Mouse (Mus musculus): ENCODE measurements around the gene Epb41l5. TPM values are rescaled to one million over a fixed set of nuclear protein-coding genes. Genes with fewer than 3 reads are reported as not detected.
A peak's percentile ranks its signal among the peaks of the same experiment; 100 is the strongest.

The Epb41l5 gene
- total RNA-seq (2021) = 1 to 10 TPM; 1.8 to 2.1 TPM
- long read RNA-seq, experiment 1, partial matches to known transcripts = 0 of 1 reads
- long read RNA-seq, experiment 1, other reads (novel, unspliced or antisense) = 1 of 1 reads
- long read RNA-seq, experiment 2, full-length matches to known transcripts = 5 of 6 reads
- long read RNA-seq, experiment 2, partial matches to known transcripts = 0 of 6 reads
- long read RNA-seq, experiment 2, other reads (novel, unspliced or antisense) = 1 of 6 reads

GRCm38 (mm10) chr1:119648205-119649111 lies at the start of gene Epb41l5:
TSS of gene Epb41l5 (minus strand) at chr1:119649000.
- DNase-seq = peak; percentile 69

DNA sequence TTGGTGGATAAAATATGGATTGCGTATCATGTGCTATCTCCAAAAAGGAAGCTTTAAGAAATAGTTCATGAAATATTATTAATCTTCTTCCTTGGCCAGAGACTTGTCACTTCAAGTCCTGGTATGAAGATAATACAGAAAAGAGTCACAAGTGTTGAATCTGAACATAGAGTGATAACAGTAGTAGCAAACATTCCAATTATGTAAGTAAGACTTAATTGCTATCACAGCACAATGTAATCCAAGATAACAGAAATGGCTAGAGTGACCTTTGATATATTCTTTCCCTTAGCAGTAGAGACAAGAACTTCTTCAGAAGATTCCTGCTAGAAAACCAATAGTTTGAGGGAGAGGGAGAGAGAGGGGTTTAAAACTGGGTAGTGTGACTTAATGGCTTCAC lies 48.1 kb upstream of the Epb41l5 start:
- DNase-seq = no peak

GRCm38 (mm10) chr1:119685773-119686558 lies 37.2 kb upstream of the Epb41l5 start:
- no peak for DNase-seq

DNA sequence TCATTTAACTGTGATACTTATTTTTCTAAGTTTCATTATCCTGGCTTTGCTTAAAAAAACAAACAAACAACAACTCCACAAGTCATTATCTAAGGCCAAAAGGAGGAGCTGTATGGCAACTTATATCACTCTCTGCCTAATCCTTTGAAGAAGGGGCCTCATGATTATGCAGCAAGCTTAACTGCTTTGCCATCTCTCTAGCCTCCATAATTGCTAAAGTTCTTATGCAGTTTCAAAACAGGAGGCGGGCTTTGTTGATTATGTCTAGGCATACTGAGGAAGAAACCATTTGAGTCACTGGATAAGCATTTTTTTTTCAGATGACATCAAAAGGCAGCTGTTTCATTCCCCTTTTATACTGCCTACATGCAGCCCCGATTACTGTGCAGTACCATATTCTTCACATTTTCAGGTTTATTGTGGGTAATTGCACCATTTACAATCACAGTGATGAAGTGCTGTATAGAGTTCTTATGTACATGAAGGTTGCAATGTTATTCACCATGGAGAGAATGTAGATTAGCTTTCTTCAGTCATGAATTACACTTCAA lies 32.9 kb upstream of the Epb41l5 start:
- no peak for DNase-seq

DNA sequence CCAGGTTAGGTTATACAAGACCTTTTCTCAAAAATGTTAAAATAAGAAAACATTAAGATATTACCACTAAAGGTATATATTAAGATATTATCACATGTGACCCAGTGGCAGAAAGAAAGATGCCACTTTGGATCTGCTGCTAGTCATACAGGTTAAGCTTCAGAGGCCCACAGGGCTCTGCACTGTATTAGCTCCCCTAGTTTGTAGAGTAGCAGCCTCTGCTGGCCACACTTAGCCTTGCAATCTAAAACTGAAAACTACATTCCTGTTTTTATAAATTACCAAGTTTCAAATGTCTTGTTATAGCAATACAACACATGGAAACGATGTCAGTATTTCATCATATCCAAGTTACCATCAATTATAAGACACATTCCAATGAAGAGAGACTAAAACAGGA lies 26.2 kb upstream of the Epb41l5 start:
- no peak for DNase-seq

DNA sequence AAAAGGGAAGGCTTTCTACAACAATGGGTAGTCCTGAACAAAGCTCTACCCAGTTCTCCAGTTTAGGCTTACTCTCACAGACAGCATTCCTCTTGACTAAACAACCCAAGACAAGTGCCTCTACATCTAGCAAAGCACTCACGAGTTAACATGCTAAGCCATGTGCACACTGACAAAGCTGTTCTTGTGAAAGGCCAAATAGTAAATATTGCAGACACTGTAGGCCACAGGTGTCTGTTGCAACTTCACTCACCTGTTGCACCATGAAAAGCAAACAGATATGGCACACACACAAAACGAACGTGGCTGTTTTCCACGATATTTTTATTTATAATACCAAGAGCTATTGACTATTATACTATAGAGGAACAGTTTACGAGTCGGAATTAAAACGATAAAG lies 18.1 kb upstream of the Epb41l5 start:
- DNase-seq = no peak

GRCm38 (mm10) chr1:119654307-119654706 lies 5.5 kb upstream of the Epb41l5 start:
- DNase-seq = no peak

GRCm38 (mm10) chr1:119650386-119650785 lies 1.6 kb upstream of the Epb41l5 start:
- DNase-seq = no peak

GRCm38 (mm10) chr1:119649627-119650026 lies 827 bp upstream of the Epb41l5 start:
- DNase-seq = no peak

GRCm38 (mm10) chr1:119646356-119646755 lies 2.4 kb downstream of the Epb41l5 start:
- no peak for DNase-seq

DNA sequence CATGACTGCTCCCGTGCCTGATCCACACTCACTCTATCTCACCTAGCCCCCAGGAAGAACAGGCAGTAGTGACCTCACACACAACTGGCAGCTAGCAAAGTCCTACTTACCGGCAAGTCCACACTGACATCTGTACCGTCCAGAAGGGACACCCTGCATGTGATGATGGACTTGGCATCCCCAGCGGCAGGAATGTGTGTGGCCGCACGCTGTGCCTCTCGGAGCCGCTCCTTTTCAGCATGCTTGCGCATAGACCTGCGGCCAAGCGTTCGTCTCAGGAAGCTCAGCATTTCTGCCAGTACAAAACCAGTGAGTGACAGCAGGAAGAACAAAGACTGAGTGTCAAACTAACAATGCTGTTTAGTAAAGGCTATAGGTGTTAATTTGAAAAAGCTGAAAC lies 6.4 kb downstream of the Epb41l5 start:
- no peak for DNase-seq

DNA sequence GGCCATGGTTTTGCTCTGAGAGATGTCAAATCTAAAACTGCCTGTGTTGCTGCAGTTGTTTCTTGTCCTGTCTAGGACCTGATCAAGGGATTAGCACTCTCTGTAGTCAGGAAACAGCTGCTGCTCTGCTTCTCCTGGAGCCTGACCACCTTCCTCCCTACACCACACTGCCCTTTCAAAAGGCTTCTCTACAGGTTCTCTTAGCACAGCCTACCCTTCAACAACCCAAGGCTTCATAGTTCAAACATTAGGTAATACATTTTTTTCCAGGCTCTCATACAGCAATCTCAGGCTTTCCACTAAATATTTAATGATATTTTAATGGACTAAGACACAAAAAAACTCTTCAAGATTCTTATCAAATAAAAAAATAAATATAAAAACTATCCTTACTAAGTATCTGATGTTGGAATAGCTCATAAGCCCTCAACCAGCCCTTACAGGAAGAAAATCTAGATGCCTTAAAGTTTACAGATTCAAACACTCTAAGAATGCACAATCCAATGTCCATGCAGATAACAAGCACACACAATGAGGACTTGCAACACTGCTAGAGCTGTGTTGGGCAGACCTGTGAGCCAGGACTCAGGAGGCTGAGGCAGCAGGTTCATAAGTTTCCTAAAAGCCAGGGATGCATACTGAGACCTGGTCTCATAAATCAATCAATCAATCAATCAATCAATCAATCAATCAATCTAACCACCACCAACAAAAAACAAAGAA lies 7.5 kb downstream of the Epb41l5 start:
- DNase-seq = no peak

DNA sequence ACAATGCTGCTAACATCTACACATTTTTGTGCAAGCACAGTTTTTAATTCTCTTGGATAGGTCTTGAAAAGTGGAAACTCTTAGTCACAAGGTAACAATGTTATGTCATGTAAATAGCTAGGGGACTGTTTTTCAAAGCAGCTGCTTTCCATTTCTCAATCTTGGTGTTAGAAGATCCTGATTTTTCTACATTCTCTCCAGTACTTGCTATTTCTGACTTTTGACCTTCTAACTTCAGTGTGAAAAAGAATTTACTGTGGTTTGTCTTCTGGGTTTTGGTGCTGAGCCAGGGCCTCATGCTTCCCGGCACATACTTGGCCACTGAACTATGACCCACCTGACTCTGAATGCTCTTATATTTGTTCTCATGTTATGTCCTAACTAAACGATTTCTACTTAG lies 8.8 kb downstream of the Epb41l5 start:
- DNase-seq = no peak

- DNase-seq = no peak
These were observed 11.4 kb downstream of the Epb41l5 start for GRCm38 (mm10) chr1:119637188-119638023.

- no peak for DNase-seq
These were observed 14.1 kb downstream of the Epb41l5 start for GRCm38 (mm10) chr1:119634746-119635145.

GRCm38 (mm10) chr1:119630428-119630827 lies 18.4 kb downstream of the Epb41l5 start:
- DNase-seq = no peak

- DNase-seq = no peak
These were observed 22.0 kb downstream of the Epb41l5 start for GRCm38 (mm10) chr1:119626837-119627236.

- DNase-seq = no peak
These were observed 24.4 kb downstream of the Epb41l5 start for GRCm38 (mm10) chr1:119624444-119624843.

GRCm38 (mm10) chr1:119605396-119605795 lies 43.4 kb downstream of the Epb41l5 start:
- no peak for DNase-seq

DNA sequence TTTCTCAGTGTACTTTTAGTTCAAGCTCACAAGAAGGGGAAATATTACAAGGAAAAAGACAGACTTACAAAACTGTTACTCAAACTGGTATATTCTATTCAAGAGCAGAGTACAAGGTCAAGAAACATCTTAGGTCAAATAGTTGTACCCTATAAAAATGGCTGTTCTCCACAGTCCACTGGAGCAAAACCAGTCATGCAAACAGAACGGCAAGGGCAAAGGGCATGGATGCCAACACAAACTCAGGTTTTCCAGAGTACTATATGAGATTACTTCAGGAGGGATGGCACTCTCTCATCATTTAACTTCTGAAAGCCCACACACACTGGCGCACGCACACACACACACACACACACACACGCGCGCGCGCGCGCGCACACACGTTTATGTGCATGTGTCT lies 46.4 kb downstream of the Epb41l5 start:
- no peak for DNase-seq

GRCm38 (mm10) chr1:119598855-119599254 lies 49.9 kb downstream of the Epb41l5 start:
- DNase-seq = no peak
